Mouse (Mus musculus): ENCODE measurements around the gene Abhd5.
"Not testable (repeated sequence)": the region's sequence is repeated elsewhere in the genome, so short reads cannot be mapped to it uniquely, and the experiment has no call there.

The Abhd5 gene

DNA sequence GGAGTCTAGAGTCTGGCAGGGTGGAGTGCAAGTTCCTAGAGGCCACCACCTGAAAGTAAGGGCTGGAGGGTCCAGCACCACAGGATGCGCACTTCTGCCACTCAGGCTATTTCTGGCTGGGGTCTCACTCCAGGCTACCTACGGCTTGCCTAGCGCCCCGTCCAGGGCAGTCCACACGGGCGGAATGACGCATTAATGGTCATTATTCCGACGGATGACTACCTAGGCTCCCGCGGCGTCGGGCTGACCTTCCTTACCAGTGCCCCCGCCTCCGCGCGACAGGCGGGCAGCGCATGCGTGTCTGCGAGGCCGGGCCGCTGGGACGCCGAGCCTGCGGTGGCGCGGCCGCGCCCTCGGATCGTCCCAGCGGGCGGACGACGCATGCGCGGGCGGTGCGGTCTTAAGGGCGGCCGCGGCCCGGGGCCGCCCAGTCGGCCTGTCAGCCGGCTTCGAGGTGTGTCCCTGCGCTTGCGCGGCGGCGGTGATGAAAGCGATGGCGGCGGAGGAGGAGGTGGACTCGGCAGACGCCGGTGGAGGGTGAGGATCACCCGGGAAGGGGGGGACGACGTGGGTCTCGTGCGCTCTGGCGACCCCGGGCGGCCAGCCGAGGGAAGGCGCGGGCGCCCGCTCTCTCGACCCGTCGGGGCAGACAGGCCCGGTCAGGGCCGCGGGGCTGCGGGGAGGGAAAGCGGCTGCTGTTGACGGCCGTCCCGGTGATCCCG lies at the start of gene Abhd5:
Gene Abhd5, plus strand, starts transcription at position 306 of the 722 bp plus-strand sequence.
- DNase-seq (ENCODE audit: low read depth, low spot score), result peak; percentile 84

DNA sequence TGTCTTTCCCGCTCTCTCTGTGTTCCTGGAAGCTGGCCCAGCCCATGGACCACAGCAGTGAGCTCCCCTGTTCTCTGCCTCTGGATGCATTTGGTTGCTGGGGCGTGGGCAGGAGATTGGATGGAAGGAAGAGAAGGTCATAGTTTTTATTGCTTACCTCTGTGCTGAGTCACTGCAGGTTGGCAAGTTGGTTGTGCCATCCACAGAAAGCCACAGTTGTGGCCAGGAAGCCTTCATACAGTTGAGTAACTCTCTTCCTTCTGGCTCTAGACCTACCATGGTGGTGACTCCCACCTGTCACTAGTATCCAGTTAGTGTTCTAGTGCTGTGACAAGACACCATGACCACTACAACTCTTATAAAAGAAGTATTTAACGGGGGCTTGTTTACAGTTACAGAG lies 46.1 kb upstream of the Abhd5 start:
- no peak for DNase-seq (ENCODE audit: low read depth, low spot score)

DNA sequence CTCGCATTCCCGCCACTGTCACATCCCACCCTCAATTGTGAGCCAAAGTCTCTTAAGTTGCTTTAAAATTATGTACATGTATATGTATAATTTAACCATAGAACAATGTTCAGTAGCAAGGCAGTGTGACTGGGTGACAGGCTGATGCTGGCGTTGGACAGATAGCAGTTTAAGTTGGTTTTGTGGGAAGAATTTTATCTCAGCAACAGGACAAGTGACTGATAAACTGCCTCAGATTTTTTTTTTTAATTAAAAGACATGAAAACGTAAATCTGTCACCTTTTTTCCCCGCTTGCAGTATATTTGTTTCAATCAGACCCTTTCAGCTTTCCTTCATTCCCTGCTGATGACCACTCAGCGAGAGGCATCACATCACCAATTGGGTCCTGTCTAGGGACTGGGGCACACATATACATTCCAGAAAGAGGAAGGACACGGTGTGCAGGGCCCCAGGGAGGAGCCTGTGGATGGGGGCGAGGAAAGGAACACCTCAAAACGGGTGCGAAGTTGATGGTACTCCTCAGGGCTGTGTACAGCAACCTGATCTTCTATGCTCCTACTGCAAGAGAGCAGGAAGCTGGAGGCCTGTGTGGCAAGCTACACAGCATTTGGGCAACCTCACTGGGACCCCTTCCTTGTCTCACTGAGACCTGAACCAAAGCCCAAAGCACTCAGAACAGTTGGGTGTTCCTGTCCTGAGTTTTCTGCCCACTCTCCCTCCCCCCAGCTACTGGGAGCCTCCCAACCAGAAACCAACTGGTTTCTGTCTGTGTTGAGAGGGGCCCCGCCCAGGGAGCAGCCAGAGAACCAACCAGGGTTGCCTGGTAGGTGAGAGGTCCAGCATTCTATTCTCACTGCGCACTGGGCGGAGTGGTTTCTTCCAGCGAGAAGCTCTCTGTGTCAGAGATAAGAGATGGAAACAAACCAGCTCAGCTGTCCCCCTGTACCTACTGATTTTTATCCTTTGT lies 42.1 kb upstream of the Abhd5 start:
- no peak for DNase-seq (ENCODE audit: low read depth, low spot score)

DNA sequence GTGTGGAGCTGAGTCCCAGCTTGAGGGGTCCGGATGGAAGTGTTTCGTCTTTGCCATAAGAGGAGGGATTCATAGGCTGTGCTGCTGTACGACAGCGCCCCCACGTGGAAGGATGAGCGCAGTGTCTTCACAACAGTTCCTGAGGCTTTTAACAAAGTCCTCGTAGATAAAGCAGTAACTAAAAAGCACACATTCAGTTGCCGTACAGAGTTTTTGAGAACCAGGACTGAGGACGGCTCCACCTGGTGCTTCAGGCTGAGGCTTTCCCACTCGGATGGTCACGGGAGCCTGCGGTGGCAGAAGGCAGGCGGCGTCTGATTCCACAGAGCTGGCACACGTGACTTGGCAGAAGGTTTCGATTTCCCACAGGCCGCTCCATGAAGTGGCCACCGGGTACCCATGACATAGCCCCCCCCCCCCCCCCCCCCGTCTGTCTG lies 40.8 kb upstream of the Abhd5 start:
- DNase-seq (ENCODE audit: low read depth, low spot score), result peak; percentile 81

DNA sequence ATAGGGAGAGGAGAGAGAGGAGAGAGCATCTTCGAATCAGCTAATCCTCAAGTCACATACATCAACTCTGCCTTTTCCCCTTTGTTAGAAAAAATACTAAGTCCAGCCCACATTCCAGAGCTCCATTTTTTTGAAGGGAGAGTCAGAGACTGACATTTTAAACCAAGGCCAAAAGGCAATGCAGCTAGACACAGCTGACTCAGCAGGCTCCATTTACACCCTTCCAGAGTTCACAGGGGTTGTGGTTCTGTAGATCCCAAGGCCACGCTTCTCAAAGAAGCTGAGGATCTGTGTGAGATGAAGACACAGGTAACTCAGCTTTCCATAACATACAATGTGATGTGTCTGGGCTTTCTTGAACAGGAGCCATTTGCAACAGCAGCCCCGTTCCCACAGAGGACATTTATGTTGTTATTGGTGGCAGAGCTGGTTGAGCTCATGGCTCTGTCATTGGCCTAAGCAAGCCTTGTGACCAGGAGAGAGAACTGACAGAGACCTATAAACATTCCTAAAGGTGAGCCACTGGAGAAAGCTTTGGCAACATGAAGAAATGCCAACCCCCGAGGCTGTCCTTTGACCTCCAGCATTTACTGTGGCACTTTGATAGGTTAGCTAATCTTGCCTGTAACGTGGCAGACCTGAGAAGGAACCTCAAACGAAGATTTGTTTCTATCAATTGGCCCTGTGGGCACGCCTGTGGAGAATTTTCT lies 40.2 kb upstream of the Abhd5 start:
- no peak for DNase-seq (ENCODE audit: low read depth, low spot score)

DNA sequence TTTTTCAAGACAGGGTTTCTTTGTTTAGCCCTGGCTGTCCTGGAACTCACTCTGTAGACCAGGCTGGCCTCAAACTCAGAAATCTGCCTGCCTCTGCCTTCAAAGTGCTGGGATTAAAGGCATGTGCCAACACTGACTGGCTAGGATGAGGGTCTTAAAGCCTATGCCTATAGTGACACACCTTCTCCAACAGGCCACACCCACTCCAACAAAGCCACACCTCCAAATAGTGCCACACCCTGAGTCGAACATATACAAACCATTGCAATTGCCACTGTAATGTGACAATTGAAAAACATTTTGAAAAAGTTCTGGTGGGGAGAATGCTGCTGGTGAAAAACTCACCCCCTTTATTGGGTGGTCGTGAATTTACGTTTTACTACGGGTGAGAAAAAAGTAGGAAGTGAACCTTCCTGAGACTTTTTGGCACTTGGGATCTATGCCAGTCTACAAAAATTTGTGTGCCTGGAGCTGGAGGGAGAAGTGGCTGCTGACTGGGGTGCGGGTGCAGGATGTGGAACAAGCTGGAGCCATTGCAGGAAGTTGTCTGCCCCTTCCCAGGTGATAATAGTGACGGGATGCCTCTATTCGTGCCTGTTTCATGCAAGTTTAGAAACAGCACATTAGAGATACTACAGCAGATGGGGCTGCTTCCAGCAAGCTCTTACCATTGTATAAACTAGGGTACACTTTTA lies 39.0 kb upstream of the Abhd5 start:
- DNase-seq (ENCODE audit: low read depth, low spot score), result no peak

DNA sequence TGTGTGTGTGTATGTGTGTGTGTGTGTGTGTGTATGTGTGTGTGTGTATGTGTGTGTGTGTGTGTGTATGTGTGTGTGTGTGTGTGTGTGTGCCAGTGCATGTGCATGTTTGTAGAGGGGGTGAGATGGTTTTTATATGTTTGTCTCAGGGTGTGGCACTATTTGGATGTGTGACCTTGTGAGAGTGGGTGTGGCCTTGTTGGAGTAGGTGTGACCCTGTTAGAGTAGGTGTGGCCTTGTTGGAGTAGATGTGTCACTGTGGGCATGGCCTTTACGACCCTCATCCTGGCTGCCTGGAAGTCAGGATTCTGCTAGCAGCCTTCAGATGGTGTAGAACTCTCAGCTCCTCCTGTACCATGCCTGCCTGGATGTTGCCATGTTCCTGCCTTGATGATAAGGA lies 38.3 kb upstream of the Abhd5 start:
- not testable (repeated sequence) for DNase-seq (ENCODE audit: low read depth, low spot score)

DNA sequence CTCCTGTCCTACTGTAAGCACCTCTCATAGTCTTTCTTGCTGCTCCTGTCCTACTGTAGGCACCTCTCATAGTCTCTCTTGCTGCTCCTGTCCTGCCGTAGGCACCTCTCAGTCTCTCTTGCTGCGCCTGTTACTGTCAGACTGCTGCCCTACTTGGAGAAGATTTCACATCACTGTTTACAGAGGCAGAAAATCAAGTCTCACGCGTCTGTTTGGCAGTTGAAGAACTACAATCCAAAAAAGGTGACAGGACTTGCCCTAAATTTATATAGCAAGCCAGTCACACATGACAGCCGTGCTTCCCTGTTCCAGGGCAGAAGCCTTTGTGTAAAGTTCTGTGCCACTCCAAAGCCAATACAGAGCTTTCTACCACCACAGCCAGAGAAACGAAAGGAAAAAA lies 37.0 kb upstream of the Abhd5 start:
- DNase-seq (ENCODE audit: low read depth, low spot score), result no peak

DNA sequence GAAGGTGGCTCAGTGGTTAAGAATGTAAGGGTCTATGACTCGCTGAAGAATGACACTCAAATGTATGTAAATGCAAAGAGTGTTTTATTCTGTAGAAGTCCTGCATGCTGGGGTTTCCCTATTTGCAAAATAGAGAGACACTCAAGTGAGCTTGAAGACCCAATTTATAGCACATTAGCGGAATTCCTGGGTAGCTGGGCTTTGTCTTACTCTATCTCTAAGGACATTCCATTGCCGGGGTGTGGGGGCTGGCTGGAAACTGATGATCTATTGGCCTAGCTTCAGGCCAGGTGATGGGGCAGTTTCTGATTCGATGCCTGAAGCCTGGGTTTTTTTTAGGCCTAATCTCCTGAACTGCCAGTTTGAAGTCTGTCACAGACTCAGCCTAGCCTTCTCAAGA lies 36.5 kb upstream of the Abhd5 start:
- no peak for DNase-seq (ENCODE audit: low read depth, low spot score)

DNA sequence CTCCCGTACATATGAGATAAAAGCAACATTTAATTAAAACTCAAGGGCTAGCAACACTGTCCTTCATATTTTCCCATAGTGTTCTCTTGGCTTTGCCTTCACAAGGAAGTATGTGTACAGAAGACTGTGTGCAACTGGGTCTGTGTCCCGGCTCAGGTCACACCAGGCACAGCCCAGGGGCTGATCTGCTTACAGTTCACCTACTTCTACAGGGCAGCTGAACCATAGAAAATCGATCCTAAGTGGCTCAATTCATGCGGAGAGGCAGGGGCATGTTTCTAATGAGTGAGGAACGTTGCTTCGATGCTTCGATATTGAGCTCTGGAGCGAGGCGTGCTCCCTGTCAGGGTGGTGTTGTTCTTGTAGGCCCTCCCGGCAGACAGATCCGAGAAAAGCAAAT lies 35.9 kb upstream of the Abhd5 start:
- no peak for DNase-seq (ENCODE audit: low read depth, low spot score)

DNA sequence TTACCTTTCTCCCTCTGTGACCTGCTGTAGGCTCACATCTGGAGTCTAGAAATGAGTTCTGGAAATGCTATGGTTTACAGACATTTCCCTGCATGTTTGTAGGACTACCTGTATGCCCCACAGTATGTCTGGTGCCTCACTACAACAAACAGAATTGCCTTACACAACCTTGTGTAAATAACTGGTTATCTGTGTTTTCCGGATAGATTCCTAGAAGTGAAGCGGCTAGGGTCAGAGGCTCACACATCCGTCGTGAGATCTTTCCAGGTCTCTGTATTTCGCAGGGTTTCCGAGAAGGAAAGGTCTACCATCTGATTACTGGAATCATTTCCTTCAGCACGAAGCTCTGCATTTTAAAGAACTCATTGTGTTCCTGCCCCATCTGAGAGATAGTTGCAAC lies 34.8 kb upstream of the Abhd5 start:
- DNase-seq (ENCODE audit: low read depth, low spot score), result no peak

DNA sequence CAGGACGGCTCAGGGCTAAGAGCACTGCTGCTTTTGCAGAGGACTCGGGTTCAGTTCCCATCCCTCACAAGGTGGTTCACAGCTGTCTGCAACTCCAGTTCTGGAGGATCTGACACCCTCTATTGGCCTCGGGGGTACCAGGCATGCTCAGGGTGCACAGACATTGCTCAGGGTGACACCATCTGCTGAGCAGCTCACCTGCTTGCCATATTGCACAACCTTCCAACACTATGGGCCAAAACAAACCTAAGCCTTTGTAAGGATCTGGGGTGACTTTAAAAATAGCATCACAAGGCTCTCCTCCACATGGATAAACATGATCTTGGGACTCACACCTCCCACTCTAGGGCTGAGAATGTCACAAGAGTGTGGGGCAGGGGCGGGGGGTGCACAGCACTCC lies 30.8 kb upstream of the Abhd5 start:
- no peak for DNase-seq (ENCODE audit: low read depth, low spot score)

DNA sequence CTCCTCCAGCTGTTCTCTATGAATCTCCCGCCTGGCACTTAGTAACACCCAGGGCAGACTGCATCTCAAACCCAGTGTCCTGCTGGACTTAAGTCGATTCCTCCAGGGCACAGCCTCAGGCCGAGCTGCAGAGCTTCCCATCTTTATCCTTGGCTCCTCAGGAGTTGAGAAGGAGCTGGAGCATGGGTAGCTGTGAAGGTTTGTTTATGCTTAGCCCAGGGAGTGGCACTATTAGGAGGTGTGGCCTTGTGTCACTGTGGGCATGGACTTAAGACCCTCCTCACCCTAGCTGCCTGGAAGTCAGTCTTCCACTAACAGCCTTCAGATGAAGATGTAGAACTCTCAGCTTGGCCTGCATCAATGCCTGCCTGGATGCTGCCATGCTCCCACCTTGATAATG lies 29.1 kb upstream of the Abhd5 start:
- no peak for DNase-seq (ENCODE audit: low read depth, low spot score)

DNA sequence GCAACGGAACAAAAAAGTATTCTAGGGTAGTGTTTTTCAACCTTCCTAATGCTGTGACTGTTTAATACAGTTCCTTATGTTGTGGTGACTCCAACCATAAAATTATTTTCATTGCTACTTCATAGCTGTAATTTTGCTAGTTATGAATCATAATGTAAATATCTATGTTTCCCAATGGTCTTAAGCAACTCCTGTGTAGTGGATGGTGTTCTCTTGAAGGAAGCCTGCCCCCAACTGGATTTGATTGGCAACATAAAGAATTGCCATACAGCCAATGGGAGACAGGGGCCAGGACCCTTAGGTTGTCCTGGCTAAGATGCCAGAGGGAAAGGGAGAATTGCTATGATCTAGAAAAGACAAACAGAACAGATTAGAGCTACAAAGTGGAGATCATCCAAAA lies 25.4 kb upstream of the Abhd5 start:
- no peak for DNase-seq (ENCODE audit: low read depth, low spot score)

DNA sequence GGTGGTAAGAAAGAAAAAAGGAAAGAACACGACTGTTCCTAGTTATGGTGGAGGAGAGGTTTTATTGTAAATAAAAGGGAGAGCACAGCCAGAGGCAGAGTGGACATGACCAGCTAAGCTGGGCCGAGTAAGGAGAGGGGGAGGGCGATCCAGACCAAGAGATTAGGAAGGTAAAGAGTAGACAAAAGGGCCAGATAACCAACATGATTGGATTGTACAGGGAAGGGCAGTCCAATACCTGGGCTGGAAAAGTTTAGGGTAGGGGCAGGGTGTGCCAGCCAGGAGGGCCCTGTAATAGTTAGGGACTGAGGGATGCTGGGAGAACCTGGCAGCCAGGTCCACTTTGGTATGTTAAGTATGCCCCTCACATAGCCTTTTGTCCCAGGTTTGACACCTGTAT lies 23.2 kb upstream of the Abhd5 start:
- no peak for DNase-seq (ENCODE audit: low read depth, low spot score)

DNA sequence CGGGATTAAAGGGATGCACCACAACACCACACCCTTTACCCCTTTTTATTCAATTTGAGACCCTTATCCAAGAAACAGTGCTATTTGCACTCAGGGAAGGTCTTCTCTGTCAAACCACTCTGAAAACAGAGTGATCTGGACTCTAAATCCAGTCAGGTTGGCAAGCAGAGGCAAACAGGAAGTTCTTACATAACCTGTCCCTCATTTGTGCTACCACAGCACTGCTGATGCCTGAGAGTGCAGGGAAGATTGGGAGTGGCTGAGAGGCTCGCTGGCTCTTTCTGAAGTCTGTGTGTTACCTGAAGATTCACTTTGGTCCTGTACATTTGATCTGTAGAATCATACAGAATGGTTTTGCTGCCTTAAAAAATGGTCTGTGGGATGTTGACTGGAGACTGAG lies 14.7 kb upstream of the Abhd5 start:
- no peak for DNase-seq (ENCODE audit: low read depth, low spot score)

DNA sequence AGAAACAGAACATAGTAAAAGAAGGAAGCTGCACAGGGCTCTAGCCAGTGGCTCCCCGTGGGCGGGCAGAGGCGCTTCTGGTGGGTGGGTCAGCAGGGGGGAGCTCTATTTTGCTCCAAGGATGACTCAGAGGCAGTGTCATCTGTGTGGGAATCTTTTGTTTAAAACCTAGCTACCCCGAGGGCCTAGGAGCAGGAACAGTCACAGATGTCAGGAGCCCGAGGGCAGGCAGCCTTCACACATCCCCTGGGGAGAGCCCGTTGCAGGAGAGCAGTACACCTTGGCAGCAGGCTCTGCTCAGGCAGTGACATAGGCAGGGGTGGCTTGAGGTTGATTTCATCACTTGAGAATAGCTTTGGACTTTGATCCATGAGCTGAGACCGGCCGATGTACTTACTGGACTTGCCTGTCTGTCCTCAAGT lies 13.9 kb upstream of the Abhd5 start:
- DNase-seq (ENCODE audit: low read depth, low spot score), result no peak

DNA sequence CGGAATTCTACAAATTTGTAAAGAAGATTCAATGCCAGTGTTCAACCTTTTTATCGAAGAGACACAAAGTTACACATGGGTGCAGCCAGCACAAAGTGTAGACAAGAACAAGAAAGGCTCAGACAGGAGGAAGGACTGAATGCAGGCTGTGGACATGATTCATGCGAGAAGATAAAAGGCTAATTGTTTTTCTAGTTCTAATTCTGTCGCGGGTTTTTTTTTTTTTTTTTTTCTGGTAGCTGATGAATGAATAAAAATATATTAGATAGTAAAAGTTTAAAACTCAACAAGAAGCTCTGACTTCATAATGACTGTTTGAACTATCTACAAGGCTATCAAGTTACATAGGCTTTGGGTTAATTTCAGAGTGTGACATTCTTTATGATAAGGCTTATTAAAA lies 11.4 kb upstream of the Abhd5 start:
- DNase-seq (ENCODE audit: low read depth, low spot score), result no peak

DNA sequence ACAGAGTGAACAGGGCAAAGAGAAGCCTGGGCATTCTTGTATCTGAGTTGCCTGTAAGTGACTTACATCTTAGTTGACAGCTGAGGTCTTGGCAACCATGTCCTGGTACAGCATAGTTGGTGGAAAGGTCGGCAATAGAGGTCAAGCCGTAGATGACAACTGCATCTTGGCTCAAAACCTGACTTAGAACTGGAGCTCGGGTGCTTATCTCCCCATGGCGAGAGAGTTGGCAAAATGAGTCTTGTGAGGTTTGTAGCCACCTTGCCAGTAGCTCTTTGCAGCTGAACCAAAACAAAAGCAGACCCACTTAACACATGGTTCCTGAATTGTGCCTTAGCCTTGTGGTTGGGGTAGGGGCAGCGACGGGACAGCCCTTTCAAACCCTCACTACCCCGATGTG lies 8.0 kb upstream of the Abhd5 start:
- no peak for DNase-seq (ENCODE audit: low read depth, low spot score)

DNA sequence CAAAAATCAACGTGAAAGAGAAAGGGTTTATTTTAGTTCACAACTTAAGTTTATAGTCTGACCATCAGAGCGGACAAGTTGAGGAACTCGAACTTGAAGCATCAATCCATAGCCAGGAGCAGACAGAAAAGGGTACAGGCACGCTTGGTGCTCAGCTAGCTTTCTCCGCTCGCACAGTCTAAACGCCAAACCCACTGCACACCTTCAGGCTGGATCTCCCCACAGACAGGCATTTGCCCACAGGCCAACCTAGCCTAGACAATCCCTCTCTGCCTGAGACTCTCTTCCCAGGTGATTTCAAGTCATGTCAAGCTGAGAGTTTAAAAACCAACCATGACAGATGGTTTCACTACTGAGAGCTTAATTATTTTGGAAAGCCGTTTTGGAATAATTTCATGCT lies 6.8 kb upstream of the Abhd5 start:
- DNase-seq (ENCODE audit: low read depth, low spot score), result no peak

DNA sequence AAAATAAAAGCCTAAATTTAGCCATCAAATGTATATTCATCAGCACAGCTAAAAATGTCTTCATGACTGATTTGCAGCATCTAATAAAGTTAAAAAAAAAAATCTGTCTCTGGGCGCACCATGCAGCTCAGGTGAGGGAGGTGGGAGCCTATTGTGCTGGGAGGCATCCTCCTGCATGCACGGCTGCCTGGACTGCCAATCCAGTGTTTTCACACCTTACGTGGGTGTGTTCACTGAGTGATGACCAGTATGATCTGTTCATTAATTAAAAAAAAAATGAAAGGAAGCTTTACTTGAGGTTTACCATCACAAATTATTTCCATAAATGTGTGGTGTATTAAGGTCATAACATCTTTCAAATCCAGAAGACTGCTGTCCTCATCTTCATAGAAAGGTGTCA lies 6.1 kb upstream of the Abhd5 start:
- DNase-seq (ENCODE audit: low read depth, low spot score), result no peak

DNA sequence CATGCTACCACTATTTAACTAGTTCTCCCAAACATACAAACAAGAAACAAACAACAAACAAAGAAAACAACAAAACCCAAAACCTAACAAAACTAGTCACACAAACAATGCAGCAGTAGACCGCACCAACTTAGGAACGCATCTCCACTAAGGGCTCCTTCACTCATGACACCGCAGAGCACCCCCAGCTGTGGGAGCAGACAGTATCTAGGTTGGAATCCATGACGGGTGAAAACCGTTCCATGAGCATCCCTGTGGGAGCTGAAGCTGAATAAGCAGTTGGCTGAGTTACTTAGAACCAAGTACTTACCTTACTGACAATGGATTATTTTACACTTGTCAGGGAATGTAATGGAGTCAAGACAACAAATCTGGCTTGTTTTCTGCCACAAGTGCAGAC lies 5.3 kb upstream of the Abhd5 start:
- no peak for DNase-seq (ENCODE audit: low read depth, low spot score)
